Mouse (Mus musculus) CH12.LX (cell line): Measurements from ENCODE around the gene Tmem110. TPM values are rescaled to one million over a fixed set of nuclear protein-coding genes. Genes with fewer than 3 reads are reported as not detected.

ENCODE experiments used
- DNase-seq: peaks from one replicate; pipeline ENCODE4 v3.0.0-alpha.2; 2013; ENCODE audit errors: extremely low read depth
- H3K27ac ChIP-seq: 2 replicates; pipeline ENCODE4 v1.5.1; 2012; ENCODE audit warnings: low read depth, mild to moderate bottlenecking, control low read depth, moderate library complexity; ENCODE audit not compliant: insufficient read depth
- H3K27me3 ChIP-seq: replicated peaks from 2 replicates; pipeline ENCODE3; 2012; ENCODE audit warnings: inconsistent platforms
- H3K36me3 ChIP-seq, 2 experiments: replicated peaks in 1 of 2; 2 replicates each; pipeline versions ENCODE3 to v1.6.1; 2012; ENCODE audit warnings: inconsistent platforms in 1 of 2, low read length in 1 of 2, mild to moderate bottlenecking in 1 of 2, mixed read lengths in 1 of 2, moderate library complexity in 1 of 2; ENCODE audit not compliant: control insufficient read depth in 1 of 2, insufficient read depth in 1 of 2
- H3K4me1 ChIP-seq, 2 experiments: 2 replicates each; pipeline ENCODE4 v1.6.1; 2012; ENCODE audit warnings: inconsistent platforms in 1 of 2, moderate library complexity in 1 of 2; ENCODE audit not compliant: insufficient read depth in 2 of 2, control insufficient read depth in 1 of 2
- H3K4me2 ChIP-seq: 2 replicates; pipeline ENCODE4 v1.6.1; 2012; ENCODE audit warnings: low read depth, mild to moderate bottlenecking, control low read depth; ENCODE audit not compliant: poor library complexity, insufficient read depth, severe bottlenecking
- H3K4me3 ChIP-seq, 3 experiments: fragments of 150-350 bp in 1 of 3; sonication (generic) in 1 of 3; replicated peaks in 1 of 3; 2 replicates each; pipeline versions ENCODE3 to v1.5.1; 2011 to 2012; ENCODE audit warnings: low read depth in 2 of 3, low read length in 2 of 3, mild to moderate bottlenecking in 2 of 3, moderate library complexity in 2 of 3, control low read depth in 1 of 3, improper control_type of control experiment in 1 of 3, inconsistent platforms in 1 of 3, mixed read lengths in 1 of 3; ENCODE audit not compliant: poor library complexity in 1 of 3
- H3K79me2 ChIP-seq: replicated peaks from 2 replicates; pipeline ENCODE4 v1.6.1; 2012; ENCODE audit warnings: mild to moderate bottlenecking, moderate library complexity; ENCODE audit not compliant: control insufficient read depth, poor library complexity, insufficient read depth, severe bottlenecking; ENCODE audit errors: extremely low read depth
- H3K9ac ChIP-seq: 2 replicates; pipeline ENCODE4 v1.6.1; 2012; ENCODE audit warnings: low read depth, mild to moderate bottlenecking, control low read depth, moderate library complexity; ENCODE audit not compliant: insufficient read depth
- H3K9me3 ChIP-seq: replicated peaks from 2 replicates; pipeline ENCODE3; 2012; ENCODE audit warnings: low read length, inconsistent platforms, mixed read lengths
- CHD1 ChIP-seq: IDR thresholded peaks from 2 replicates; pipeline ENCODE4 v1.6.1; 2012; ENCODE audit warnings: low read depth, low read length, improper control_type of control experiment, inconsistent platforms
- IRF4 ChIP-seq: IDR thresholded peaks from 2 replicates; pipeline ENCODE4 v1.6.1; 2014; ENCODE audit warnings: low read depth, mild to moderate bottlenecking, inconsistent platforms, low read length, improper control_type of control experiment
- MEF2A ChIP-seq: IDR thresholded peaks from 2 replicates; pipeline ENCODE4 v1.6.1; 2014; ENCODE audit warnings: low read depth, mild to moderate bottlenecking, inconsistent platforms, low read length, improper control_type of control experiment, borderline replicate concordance
- POLR2AphosphoS2 ChIP-seq: IDR thresholded peaks from 2 replicates; pipeline ENCODE4 v1.6.1; 2011; ENCODE audit warnings: low read depth, low read length, improper control_type of control experiment
- RAD21 ChIP-seq: IDR thresholded peaks from 2 replicates; pipeline ENCODE4 v1.6.1; 2011; ENCODE audit warnings: low read depth, mild to moderate bottlenecking, low read length, improper control_type of control experiment, moderate library complexity
- SMC3 ChIP-seq: IDR thresholded peaks from 2 replicates; pipeline ENCODE4 v1.6.1; 2011; ENCODE audit warnings: low read depth, low read length, improper control_type of control experiment
- USF1 ChIP-seq: IDR thresholded peaks from 2 replicates; pipeline ENCODE4 v1.6.1; 2014; ENCODE audit warnings: low read depth, mild to moderate bottlenecking, inconsistent platforms, low read length, improper control_type of control experiment
- ZNF384 ChIP-seq: IDR thresholded peaks from 2 replicates; pipeline ENCODE4 v1.6.1; 2012; ENCODE audit warnings: low read depth, low read length, improper control_type of control experiment, inconsistent platforms
- dilution Hi-C: fragments of 300-500 bp; cut with MboI; formaldehyde crosslinking; loops from 2 replicates; pipeline ENCODE4 v1.14.3; 2020; ENCODE audit warnings: low sequenced_read_pairs; ENCODE audit not compliant: extremely low pct_unique_long_range_greater_than_20kb, extremely low pct_ligation_motif_present
- in situ Hi-C: fragments of 300-500 bp; cut with MboI; formaldehyde crosslinking; loops from 3 replicates; pipeline ENCODE4 v1.14.3; 2019; ENCODE audit warnings: low sequenced_read_pairs, low pct_ligation_motif_present, low pct_unique_long_range_greater_than_20kb, mixed read lengths
- polyA plus RNA-seq: library from polyadenylated mRNA; unstranded; fragments of >175 nt; gene quantifications from 2 replicates; pipeline ENCODE4 v1.2.1, GENCODE M21; 2012; ENCODE audit warnings: low read depth; ENCODE audit not compliant: insufficient read length
- total RNA-seq, 2 experiments: library from RNA; depleted of rRNA; stranded (reverse); fragments of 300-350 nt in 1 of 2; fragments of >200 nt in 1 of 2; gene quantifications; 2 replicates each; pipeline ENCODE4 v1.2.3; 2012 to 2014

Gene Tmem110
- total and polyA plus RNA-seq, 3 experiments: 10.3 to 26.2 (median 19.4) TPM

- DNase-seq: no peak
- H3K4me3 ChIP-seq: no peak overlapping the region
- dilution Hi-C loops: no loop called here
- no peaks in the 10 kb centered on the region for H3K27me3 ChIP-seq
- H3K27ac ChIP-seq: peak overlapping the region; percentile 86; the same call in 1 of the 2 replicates
- H3K4me1 ChIP-seq: peaks cover 7 to 62% of the 10 kb centered on the region in 2 experiments
- H3K9me3 ChIP-seq: no peaks in the 10 kb centered on the region
- H3K79me2 ChIP-seq: peaks cover 49% of the 10 kb centered on the region
- peak overlapping the region; percentile 65 for H3K4me2 ChIP-seq
- peaks cover 0 to 7% of the 10 kb centered on the region in 2 experiments for H3K36me3 ChIP-seq
- H3K9ac ChIP-seq: peak overlapping the region; percentile 60; the same call in 1 of the 2 replicates
- no peak for TF ChIP-seq RAD21
- TF ChIP-seq, all 38 proteins: peak for 0
- in situ Hi-C loops: no loop called here
Observed at GRCm38 (mm10) chr14:30828077-30828476, 2.7 kb downstream of the Tmem110 start.

GRCm38 (mm10) chr14:30828635-30829460 lies 3.5 kb downstream of the Tmem110 start:
- peak overlapping the region; percentile 60 for H3K9ac ChIP-seq
- H3K4me2 ChIP-seq: peak overlapping the region; percentile 65
- peaks cover 6 to 62% of the 10 kb centered on the region in 2 experiments for H3K4me1 ChIP-seq
- in situ Hi-C loops: no loop called here
- TF ChIP-seq MEF2A (0 out of 2 replicates have a peak, but pooled peaks have one; percentile 16), IRF4 (peak; percentile 54; the same call in 1 of the 2 replicates), CHD1 (peak; percentile 64; the same call in 1 of the 2 replicates), ZNF384 (no peak)
- dilution Hi-C loops: no loop called here
- peaks cover 0 to 11% of the 10 kb centered on the region in 2 experiments for H3K36me3 ChIP-seq
- H3K9me3 ChIP-seq: no peaks in the 10 kb centered on the region
- no peaks in the 10 kb centered on the region for H3K27me3 ChIP-seq
- peak overlapping the region in 1 of 3 experiments; percentile 11 for H3K4me3 ChIP-seq
- H3K79me2 ChIP-seq: peaks cover 54% of the 10 kb centered on the region
- H3K27ac ChIP-seq: peak overlapping the region; percentile 86
- DNase-seq: peak; percentile 42

GRCm38 (mm10) chr14:30837416-30837996 lies 12.1 kb downstream of the Tmem110 start:
- H3K79me2 ChIP-seq: peaks cover 6% of the 10 kb centered on the region; the same call in 1 of the 2 replicates
- H3K36me3 ChIP-seq: peaks cover 14 to 61% of the 10 kb centered on the region in 2 experiments
- DNase-seq: peak; percentile 40
- no peak overlapping the region for H3K27ac ChIP-seq
- in situ Hi-C loops (loop anchor here (10.0 kb wide), 1 partner anchor 123 kb away; the partner anchor contains the start of gene Sfmbt1), dilution Hi-C loops (no loop called here)
- peaks cover 17 to 44% of the 10 kb centered on the region in 2 experiments for H3K4me1 ChIP-seq
- TF ChIP-seq USF1 (no peak), RAD21 (no peak), SMC3 (no peak), POLR2AphosphoS2 (no peak)
- H3K9ac ChIP-seq: no peak overlapping the region
- H3K4me3 ChIP-seq: no peak overlapping the region
- no peaks in the 10 kb centered on the region for H3K27me3 ChIP-seq
- H3K4me2 ChIP-seq: no peak overlapping the region
- no peaks in the 10 kb centered on the region for H3K9me3 ChIP-seq
